Mouse (Mus musculus) bone marrow macrophage, adult 2 months (primary cell): Measurements from ENCODE around the gene Olfr1419. TPM values are rescaled to one million over a fixed set of nuclear protein-coding genes. Genes with fewer than 3 reads are reported as not detected.
A peak's percentile ranks its signal among the peaks of the same experiment; 100 is the strongest.
"Not testable (repeated sequence)": the region's sequence is repeated elsewhere in the genome, so short reads cannot be mapped to it uniquely, and the experiment has no call there.

ENCODE experiments used
- H3K27ac ChIP-seq: 2 replicates; pipeline ENCODE4 v1.5.1; 2012; ENCODE audit warnings: low read depth, low read length; ENCODE audit not compliant: insufficient read depth
- H3K4me1 ChIP-seq: 2 replicates; pipeline ENCODE4 v1.6.1; 2012; ENCODE audit warnings: low read length; ENCODE audit not compliant: control insufficient read depth, insufficient read depth
- H3K4me3 ChIP-seq: 2 replicates; pipeline ENCODE4 v1.5.1; 2012; ENCODE audit warnings: mild to moderate bottlenecking, low read length, moderate library complexity; ENCODE audit not compliant: insufficient read depth
- CTCF ChIP-seq: IDR thresholded peaks from 2 replicates; pipeline ENCODE4 v1.5.1; 2012; ENCODE audit warnings: low read depth, mild to moderate bottlenecking, low read length, moderate library complexity
- POLR2A ChIP-seq: IDR thresholded peaks from 2 replicates; pipeline ENCODE4 v1.6.1; 2012; ENCODE audit warnings: mild to moderate bottlenecking, low read depth, low read length, borderline replicate concordance
- polyA plus RNA-seq: library from polyadenylated mRNA; stranded (reverse); fragments of >200 nt; gene quantifications from 2 replicates; pipeline ENCODE4 v1.2.4, GENCODE M21; 2012; ENCODE audit not compliant: missing spikeins, insufficient read depth, insufficient read length

The Olfr1419 gene
- not detected in 2 replicates for polyA plus RNA-seq

GRCm38 (mm10) chr19:11875006-11875405 is at the start of gene Olfr1419:
Olfr1419 (minus strand) TSS chr19:11875106.
- Histone ChIP-seq H3K4me1 (no peaks in the 10 kb centered on the region), H3K4me3 (no peak within 1 kb of the TSS), H3K27ac (no peak within 1 kb of the TSS)
- TF ChIP-seq POLR2A (no peak), CTCF (no peak)

- H3K27ac ChIP-seq, H3K4me3 ChIP-seq: not testable (repeated sequence)
- peaks cover 19% of the 10 kb centered on the region for H3K4me1 ChIP-seq
Measured at GRCm38 (mm10) chr19:11922515-11922914, 47.6 kb upstream of the Olfr1419 start.

DNA sequence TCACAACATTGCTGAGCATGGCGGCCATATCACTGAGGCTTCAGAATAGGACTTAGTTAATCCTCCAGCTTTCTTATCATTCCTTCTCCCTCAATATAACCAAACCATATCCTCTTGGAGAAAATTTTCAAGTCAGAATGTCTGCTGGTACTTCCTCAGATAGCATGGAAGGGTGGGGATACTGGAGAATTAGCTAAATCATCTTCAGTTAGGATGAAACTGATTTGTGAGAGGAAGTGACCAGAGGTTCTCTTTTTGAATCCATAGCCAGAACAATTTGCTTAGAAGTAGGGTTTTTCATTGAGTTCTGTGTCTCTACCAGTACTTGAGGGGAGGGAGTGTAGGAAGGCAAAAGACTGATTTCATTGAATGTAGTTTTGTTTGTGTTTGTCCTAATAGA is 47.2 kb upstream of the Olfr1419 start:
- peak overlapping the region; percentile 2; the same call in 1 of the 2 replicates for H3K27ac ChIP-seq
- no peak for TF ChIP-seq CTCF
- no peak for TF ChIP-seq POLR2A
- H3K4me3 ChIP-seq: no peak overlapping the region
- H3K4me1 ChIP-seq: peaks cover 21% of the 10 kb centered on the region

DNA sequence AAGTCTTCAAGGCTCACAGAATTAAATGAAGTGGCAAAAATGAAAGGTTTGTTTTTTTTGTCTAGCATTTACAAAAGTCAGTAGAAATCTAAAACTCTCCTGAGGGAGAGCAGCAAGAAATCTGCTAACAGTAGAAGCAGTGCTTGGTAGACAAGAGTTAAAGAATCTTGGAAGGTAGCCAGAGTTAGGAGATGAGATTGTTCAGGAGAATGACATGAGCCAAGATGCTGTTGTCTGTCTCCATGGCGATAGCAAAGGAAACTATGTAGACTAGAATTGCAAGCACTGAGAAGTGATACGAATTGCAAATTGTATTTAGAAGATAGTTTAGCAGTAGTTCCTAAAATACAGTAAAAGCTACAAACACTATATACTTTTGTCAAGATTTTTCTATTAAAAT is 40.9 kb upstream of the Olfr1419 start:
- TF ChIP-seq POLR2A (no peak), CTCF (no peak)
- peaks cover 13% of the 10 kb centered on the region for H3K4me1 ChIP-seq
- H3K27ac ChIP-seq: no peak overlapping the region
- no peak overlapping the region for H3K4me3 ChIP-seq

- TF ChIP-seq CTCF (no peak), POLR2A (no peak)
- Histone ChIP-seq H3K27ac (peak overlapping the region; percentile 78), H3K4me3 (peak overlapping the region; percentile 64), H3K4me1 (peaks cover 15% of the 10 kb centered on the region)
Measured at GRCm38 (mm10) chr19:11912533-11913121, 37.7 kb upstream of the Olfr1419 start.

DNA sequence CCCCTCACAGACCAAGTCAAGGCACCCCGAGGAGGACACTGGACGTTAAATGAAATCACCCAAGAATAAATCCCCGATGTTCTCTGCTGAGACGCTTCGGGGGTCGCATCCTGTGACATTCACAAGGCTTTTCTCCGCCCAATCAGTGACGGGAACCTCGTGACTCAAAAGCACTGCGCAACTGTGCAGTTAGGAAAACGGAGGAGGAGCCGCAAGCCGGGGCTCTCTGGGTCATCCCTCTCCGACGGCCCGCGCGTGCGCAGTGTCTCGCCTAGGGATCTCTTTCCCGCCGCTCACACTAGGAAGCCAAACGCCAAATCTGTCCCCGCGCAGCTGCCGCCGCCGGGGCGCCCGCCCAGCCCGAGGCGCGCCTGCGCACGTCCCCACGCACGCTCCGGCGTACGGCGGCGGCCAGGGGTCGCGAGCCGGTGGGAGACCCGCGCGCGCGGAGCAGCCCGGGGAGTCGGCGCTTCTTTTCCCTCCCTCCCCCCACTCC is 37.2 kb upstream of the Olfr1419 start, which contains the start of gene Patl1:
TSS of gene Patl1 (plus strand) at position 363 of the 496 bp plus-strand sequence.
- Histone ChIP-seq H3K27ac (peak within 1 kb of the TSS; percentile 92), H3K4me3 (peak within 1 kb of the TSS; percentile 72), H3K4me1 (peaks cover 13% of the 10 kb centered on the region)
- no peak for TF ChIP-seq CTCF
- TF ChIP-seq POLR2A: no peak

DNA sequence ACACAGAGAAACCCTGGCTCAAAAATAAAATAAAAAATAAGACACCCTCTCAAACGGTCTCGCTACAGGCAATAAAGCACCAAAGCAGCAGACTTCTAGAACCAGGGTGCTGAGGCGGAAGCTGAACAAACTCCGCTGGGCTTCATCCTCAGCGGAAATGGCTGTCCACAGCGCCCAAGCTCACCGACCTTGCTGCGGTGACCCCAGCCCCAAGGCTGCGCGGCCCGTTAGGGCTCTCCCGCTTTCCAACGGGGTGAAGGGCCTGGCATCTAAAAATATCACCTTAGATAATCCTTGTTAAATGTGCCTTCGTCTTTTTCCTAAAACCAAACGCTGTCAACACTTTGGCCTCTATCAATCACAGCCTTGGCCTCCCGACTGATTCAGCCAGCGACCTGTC is 36.7 kb upstream of the Olfr1419 start:
- Histone ChIP-seq H3K4me1 (peaks cover 13% of the 10 kb centered on the region), H3K27ac (peak overlapping the region; percentile 92), H3K4me3 (peak overlapping the region; percentile 72)
- TF ChIP-seq CTCF (no peak), POLR2A (no peak)

- TF ChIP-seq POLR2A: no peak
- TF ChIP-seq CTCF: no peak
- peak overlapping the region; percentile 72 for H3K4me3 ChIP-seq
- peak overlapping the region; percentile 92 for H3K27ac ChIP-seq
- H3K4me1 ChIP-seq: peaks cover 13% of the 10 kb centered on the region
Measured at GRCm38 (mm10) chr19:11911021-11911420, 36.1 kb upstream of the Olfr1419 start.

DNA sequence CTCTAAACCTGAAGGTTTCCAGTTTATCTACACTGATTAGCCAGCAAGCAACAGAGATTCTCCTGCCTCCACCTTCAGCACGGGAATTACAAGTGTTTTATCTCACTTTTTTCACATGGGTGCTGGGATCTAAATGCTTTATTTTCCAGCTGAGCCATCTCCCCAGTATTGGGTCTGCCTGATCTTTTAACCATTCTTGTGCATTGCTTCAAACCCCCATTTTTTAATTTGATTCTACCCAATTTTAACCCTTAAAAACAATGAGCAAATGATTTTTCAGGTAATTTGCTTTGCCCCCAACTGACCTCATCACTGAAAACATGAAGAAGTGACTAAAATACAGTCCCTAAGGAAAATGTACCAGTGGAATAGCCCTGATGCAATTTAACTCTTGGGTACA is 11.4 kb upstream of the Olfr1419 start, which contains the start of gene Olfr1420:
TSS of gene Olfr1420 (plus strand) at position 301 of the 400 bp plus-strand sequence.
- TF ChIP-seq CTCF (no peak), POLR2A (no peak)
- Histone ChIP-seq H3K4me3 (no peak within 1 kb of the TSS), H3K27ac (no peak within 1 kb of the TSS), H3K4me1 (no peaks in the 10 kb centered on the region)

- H3K4me1 ChIP-seq, H3K27ac ChIP-seq, H3K4me3 ChIP-seq: not testable (repeated sequence)
Measured at GRCm38 (mm10) chr19:11878404-11878803, 3.5 kb upstream of the Olfr1419 start.

- Histone ChIP-seq H3K4me3 (no peak overlapping the region), H3K4me1 (no peaks in the 10 kb centered on the region), H3K27ac (no peak overlapping the region)
- no peak for TF ChIP-seq CTCF
- no peak for TF ChIP-seq POLR2A
Measured at GRCm38 (mm10) chr19:11867837-11868236, 7.1 kb downstream of the Olfr1419 start.
